Mouse (Mus musculus) MEL-GATA-1-ER (cell line): ENCODE data around the gene Fbxo41.
"Not testable (repeated sequence)": the region's sequence is repeated elsewhere in the genome, so short reads cannot be mapped to it uniquely, and the experiment has no call there.

Source experiments
- DNase-seq: peaks from one replicate; pipeline ENCODE4 v3.0.0-alpha.2; 2012; ENCODE audit warnings: low read depth; ENCODE audit errors: extremely low read depth

Gene Fbxo41

GRCm38 (mm10) chr6:85450140-85450539 lies 52.7 kb downstream of the Fbxo41 start:
- not testable (repeated sequence) for DNase-seq

- DNase-seq, result no peak
Observed at GRCm38 (mm10) chr6:85447351-85447750, 55.4 kb downstream of the Fbxo41 start.

DNA sequence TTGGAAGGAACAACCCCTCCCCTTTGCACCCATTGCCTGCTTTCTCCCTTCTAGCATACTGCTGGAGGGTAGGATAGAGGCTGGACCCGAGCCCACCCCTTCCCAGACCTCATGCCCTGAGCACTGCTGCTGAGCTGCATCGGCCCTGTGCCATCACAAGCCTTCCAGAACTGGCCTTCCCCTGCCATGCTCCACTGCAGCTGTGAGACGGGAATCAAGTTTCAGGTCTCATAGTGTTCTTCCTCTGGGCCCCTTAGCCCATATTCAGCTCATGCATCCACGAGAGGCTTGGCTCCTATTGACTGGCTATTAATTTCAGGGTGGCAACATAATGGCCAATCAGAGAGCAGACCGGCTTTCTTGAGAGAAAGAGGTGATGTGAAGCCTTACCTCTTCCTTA lies 57.5 kb downstream of the Fbxo41 start:
- no peak for DNase-seq

DNA sequence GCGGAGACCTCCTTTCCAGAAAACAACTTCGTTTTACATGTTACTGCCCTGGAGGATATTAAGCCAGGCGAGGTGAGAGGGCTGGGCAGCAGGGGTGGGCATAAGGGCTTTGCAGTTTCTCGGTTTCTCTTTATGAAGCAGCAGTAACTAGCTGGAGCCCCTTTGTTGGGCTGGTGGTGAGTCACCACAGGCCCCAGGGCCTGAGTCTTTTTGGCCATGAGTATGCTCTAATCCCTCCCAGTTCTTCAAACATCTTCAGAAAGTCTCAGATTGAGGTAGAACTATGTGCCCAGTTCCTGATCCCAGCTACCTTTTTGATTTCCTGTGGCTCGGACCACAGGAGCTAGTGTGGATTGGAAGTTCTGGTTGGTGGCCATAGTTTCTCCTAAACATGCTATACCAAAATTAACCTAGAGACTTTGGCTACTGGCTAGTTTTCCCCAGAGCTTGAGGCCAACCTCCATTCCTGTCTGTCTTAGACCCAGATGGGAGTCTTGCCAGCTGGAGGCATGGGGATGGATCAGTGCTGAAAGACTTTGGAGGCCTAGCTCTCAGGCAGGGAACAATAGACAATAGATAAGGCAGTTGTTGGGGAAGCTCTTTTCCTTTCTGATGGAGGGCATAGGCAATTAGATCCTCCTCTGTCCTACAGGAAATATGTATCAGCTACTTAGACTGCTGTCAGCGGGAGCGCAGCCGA lies 58.4 kb downstream of the Fbxo41 start:
- DNase-seq, result no peak

GRCm38 (mm10) chr6:85443488-85444233 lies 59.1 kb downstream of the Fbxo41 start:
- no peak for DNase-seq

- no peak for DNase-seq
Observed at GRCm38 (mm10) chr6:85441142-85441541, 61.7 kb downstream of the Fbxo41 start.

DNA sequence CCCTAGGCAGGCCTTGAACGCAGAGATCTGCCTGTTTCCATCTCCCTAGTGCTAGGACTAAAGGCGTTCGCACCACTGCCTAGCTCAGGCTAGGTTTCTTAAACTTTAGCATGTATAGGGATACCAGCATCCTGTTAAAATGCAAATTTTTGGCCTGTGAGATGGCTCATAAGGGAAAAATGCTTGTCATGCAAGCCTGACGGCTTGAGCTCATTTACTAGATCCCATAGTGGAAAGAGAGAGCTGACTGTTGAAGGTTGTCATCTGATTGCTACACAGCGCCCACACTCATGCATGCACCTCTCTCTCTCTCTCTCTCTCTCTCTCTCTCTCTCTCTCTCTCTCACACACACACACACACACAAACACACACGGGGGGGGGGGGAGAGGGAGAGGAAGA lies 66.2 kb downstream of the Fbxo41 start:
- no peak for DNase-seq

DNA sequence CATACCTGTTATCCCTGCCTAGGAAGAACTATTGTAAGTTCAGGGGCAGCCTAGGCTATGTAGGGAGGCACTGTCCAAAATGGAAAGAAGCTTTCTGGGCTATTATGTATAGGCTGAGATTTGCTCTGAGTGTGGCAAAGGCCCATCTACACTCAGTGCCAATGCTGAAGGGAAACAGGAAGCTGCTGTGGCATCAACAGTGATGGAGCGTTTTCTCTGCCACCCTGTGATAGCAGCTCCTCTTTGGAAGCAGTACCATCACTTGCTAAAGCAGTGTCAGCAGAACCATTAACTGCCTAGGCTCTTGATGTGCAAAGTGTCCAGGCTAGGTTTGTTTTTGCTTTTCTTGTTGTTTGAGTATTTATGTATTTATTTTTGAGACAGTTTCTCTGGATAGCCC lies 66.6 kb downstream of the Fbxo41 start:
- no peak for DNase-seq

DNA sequence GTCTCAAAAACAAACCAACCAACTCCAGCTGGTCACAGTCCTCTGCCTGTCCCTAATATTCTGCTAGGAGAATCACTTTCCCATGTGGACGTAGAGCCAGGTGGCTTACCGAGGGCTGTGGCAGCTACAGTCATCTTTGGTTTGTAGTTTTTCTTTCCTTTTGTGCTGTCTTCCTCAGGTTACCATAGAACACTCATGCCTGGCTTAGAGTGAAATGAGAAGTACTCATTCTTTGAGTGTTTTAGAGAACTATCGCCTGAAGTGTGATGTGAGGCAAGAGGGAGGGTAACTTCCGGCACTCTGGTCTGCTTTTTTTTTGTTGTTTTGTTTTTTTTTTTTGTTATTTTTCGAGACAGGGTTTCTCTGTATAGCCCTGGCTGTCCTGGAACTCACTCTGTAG lies 68.9 kb downstream of the Fbxo41 start:
- DNase-seq, result no peak

DNA sequence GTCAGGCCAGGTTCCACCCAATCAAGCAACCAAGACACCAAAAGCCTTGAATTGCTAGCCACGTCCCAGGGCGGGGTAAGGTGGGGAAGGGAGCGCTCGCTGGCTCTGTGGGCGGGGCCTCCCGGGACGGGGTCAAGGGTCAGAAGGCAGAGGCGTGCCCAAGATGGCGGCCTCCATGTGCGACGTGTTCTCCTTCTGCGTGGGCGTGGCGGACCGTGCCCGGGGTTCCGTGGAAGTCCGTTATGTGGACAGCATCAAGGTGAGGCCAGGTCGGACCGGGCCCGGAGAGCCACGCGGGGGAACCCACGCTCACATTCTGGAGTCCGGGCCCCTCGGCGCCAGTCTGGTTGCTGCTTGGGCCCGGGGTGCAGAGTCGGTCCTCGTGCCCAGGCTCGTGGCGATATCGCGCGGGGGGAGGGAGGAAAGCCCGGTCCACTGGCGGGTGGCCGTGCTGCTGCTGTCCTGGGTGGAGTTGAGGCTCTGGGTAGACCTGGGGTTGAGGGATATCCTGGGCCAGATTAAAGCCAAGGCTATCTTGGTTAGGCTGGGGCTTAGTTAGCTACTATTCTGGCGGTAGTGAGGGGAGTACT lies 70.9 kb downstream of the Fbxo41 start, which contains the start of gene Smyd5:
Smyd5 (plus strand) TSS at position 148 of the 590 bp plus-strand sequence.
- DNase-seq, result no peak

GRCm38 (mm10) chr6:85431274-85431841 lies 71.4 kb downstream of the Fbxo41 start:
- DNase-seq, result no peak

GRCm38 (mm10) chr6:85423836-85424379 lies 78.9 kb downstream of the Fbxo41 start, which contains the start of gene Noto:
TSS of gene Noto (plus strand) at chr6:85423886.
- DNase-seq, result no peak
